Mouse (Mus musculus) MEL (cell line): ENCODE data around the gene Mdk. TPM values are rescaled to one million over a fixed set of nuclear protein-coding genes. Genes with fewer than 3 reads are reported as not detected.

ENCODE experiments used
- DNase-seq: peaks from one replicate; pipeline ENCODE4 v3.0.0; 2011; ENCODE audit warnings: low read depth, low spot score
- H3K27ac ChIP-seq: 2 replicates; pipeline ENCODE4 v1.5.1; 2012; ENCODE audit warnings: low read depth, mild to moderate bottlenecking, control low read depth, low read length, moderate library complexity; ENCODE audit not compliant: control insufficient read depth
- H3K27me3 ChIP-seq, 2 experiments: fragments of 150-350 bp in 1 of 2; sonication (generic) in 1 of 2; 2 replicates each; pipeline ENCODE4 v1.6.1; 2012; ENCODE audit warnings: low read length in 2 of 2, mild to moderate bottlenecking in 2 of 2, improper control_type of control experiment in 1 of 2, moderate library complexity in 1 of 2; ENCODE audit not compliant: insufficient read depth in 2 of 2, control insufficient read depth in 1 of 2
- H3K36me3 ChIP-seq, 2 experiments: 2 replicates each; pipeline ENCODE4 v1.6.1; 2012 to 2014; ENCODE audit warnings: low read length in 2 of 2, improper control_type of control experiment in 1 of 2, inconsistent platforms in 1 of 2, mild to moderate bottlenecking in 1 of 2; ENCODE audit not compliant: insufficient read depth in 2 of 2, control insufficient read depth in 1 of 2
- H3K4me1 ChIP-seq, 2 experiments: fragments of 150-350 bp in 1 of 2; sonication (generic) in 1 of 2; 2 replicates each; pipeline ENCODE4 v1.6.1; 2012; ENCODE audit warnings: low read length in 2 of 2, improper control_type of control experiment in 1 of 2, mild to moderate bottlenecking in 1 of 2; ENCODE audit not compliant: insufficient read depth in 2 of 2, control insufficient read depth in 1 of 2
- H3K4me3 ChIP-seq, 2 experiments: fragments of 150-350 bp in 1 of 2; sonication (generic) in 1 of 2; 2 replicates each; pipeline ENCODE4 v1.5.1; 2012; ENCODE audit warnings: low read depth in 2 of 2, low read length in 2 of 2, mild to moderate bottlenecking in 2 of 2, moderate library complexity in 2 of 2, control low read depth in 1 of 2, improper control_type of control experiment in 1 of 2; ENCODE audit not compliant: control insufficient read depth in 1 of 2, insufficient read depth in 1 of 2
- H3K79me2 ChIP-seq: 2 replicates; pipeline ENCODE4 v1.6.1; 2012; ENCODE audit warnings: mild to moderate bottlenecking, low read length, moderate library complexity; ENCODE audit not compliant: control insufficient read depth, poor library complexity, insufficient read depth
- H3K9ac ChIP-seq: 2 replicates; pipeline ENCODE4 v1.6.1; 2012; ENCODE audit warnings: low read depth, mild to moderate bottlenecking, control low read depth, low read length, moderate library complexity; ENCODE audit not compliant: control insufficient read depth, poor library complexity, severe bottlenecking
- H3K9me3 ChIP-seq: fragments of 150-350 bp; sonication (generic); replicated peaks from 2 replicates; pipeline ENCODE4 v1.6.1; 2012; ENCODE audit warnings: mild to moderate bottlenecking, low read length, improper control_type of control experiment, moderate library complexity; ENCODE audit not compliant: insufficient read depth
- CHD2 ChIP-seq: IDR thresholded peaks from 2 replicates; pipeline ENCODE4 v1.6.1; 2011; ENCODE audit warnings: low read length, improper control_type of control experiment
- CTCF ChIP-seq, 3 experiments: IDR thresholded peaks in 2 of 3; conservative IDR thresholded peaks in 1 of 3; 2 replicates each; pipeline ENCODE4 v1.5.1; 2011 to 2012; ENCODE audit warnings: low read length in 3 of 3, low read depth in 2 of 3, mild to moderate bottlenecking in 2 of 3, improper control_type of control experiment in 1 of 3, inconsistent platforms in 1 of 3, mixed read lengths in 1 of 3, moderate library complexity in 1 of 3; ENCODE audit not compliant: control insufficient read depth in 1 of 3, insufficient read depth in 1 of 3, poor library complexity in 1 of 3, severe bottlenecking in 1 of 3
- GATA1 ChIP-seq: IDR thresholded peaks from 2 replicates; pipeline ENCODE4 v1.6.1; 2011; ENCODE audit warnings: low read depth, low read length, improper control_type of control experiment
- MAFK ChIP-seq: IDR thresholded peaks from 2 replicates; pipeline ENCODE4 v1.6.1; 2011; ENCODE audit warnings: low read depth, mild to moderate bottlenecking, low read length, improper control_type of control experiment, borderline replicate concordance
- NELFE ChIP-seq: IDR thresholded peaks from 2 replicates; pipeline ENCODE4 v1.6.1; 2011; ENCODE audit warnings: low read depth, low read length, improper control_type of control experiment
- SMC3 ChIP-seq: IDR thresholded peaks from 2 replicates; pipeline ENCODE4 v1.6.1; 2011; ENCODE audit warnings: low read depth, low read length, improper control_type of control experiment
- TAL1 ChIP-seq: IDR thresholded peaks from 2 replicates; pipeline ENCODE4 v1.6.1; 2012; ENCODE audit warnings: mild to moderate bottlenecking, inconsistent platforms, low read length, moderate library complexity, mixed read lengths
- TBP ChIP-seq: IDR thresholded peaks from 2 replicates; pipeline ENCODE4 v1.8.0; 2011; ENCODE audit warnings: low read depth, low read length, improper control_type of control experiment
- TCF12 ChIP-seq: IDR thresholded peaks from 2 replicates; pipeline ENCODE4 v1.6.1; 2014; ENCODE audit warnings: low read depth, mild to moderate bottlenecking, inconsistent platforms, low read length, improper control_type of control experiment, moderate library complexity
- UBTF ChIP-seq: IDR thresholded peaks from 2 replicates; pipeline ENCODE4 v1.6.1; 2012; ENCODE audit warnings: low read depth, mild to moderate bottlenecking, inconsistent platforms, low read length, improper control_type of control experiment, moderate library complexity, borderline replicate concordance; ENCODE audit not compliant: insufficient read depth
- ZC3H11A ChIP-seq: IDR thresholded peaks from 2 replicates; pipeline ENCODE4 v1.6.1; 2012; ENCODE audit warnings: low read depth, mild to moderate bottlenecking, inconsistent platforms, low read length, improper control_type of control experiment
- ZNF384 ChIP-seq: IDR thresholded peaks from 2 replicates; pipeline ENCODE4 v1.6.1; 2012; ENCODE audit warnings: low read depth, mild to moderate bottlenecking, inconsistent platforms, low read length, improper control_type of control experiment
- polyA plus RNA-seq, 2 experiments: library from polyadenylated mRNA; stranded (reverse) in 1 of 2; unstranded in 1 of 2; fragments of >175 nt in 1 of 2; fragments of >200 nt in 1 of 2; gene quantifications; 2 replicates each; pipeline versions ENCODE4 v1.2.1 to v1.2.4; 2012; ENCODE audit warnings: low replicate concordance in 2 of 2, low read depth in 1 of 2; ENCODE audit not compliant: insufficient read length in 2 of 2, insufficient read depth in 1 of 2, missing spikeins in 1 of 2
- total RNA-seq: library from RNA; depleted of rRNA; stranded (reverse); fragments of 300-350 nt; gene quantifications from 2 replicates; pipeline ENCODE4 v1.2.3, GENCODE M21; 2012

Gene Mdk
- total and polyA plus RNA-seq, 3 experiments: 0.19 to 3.4 TPM; not detected in 1

DNA sequence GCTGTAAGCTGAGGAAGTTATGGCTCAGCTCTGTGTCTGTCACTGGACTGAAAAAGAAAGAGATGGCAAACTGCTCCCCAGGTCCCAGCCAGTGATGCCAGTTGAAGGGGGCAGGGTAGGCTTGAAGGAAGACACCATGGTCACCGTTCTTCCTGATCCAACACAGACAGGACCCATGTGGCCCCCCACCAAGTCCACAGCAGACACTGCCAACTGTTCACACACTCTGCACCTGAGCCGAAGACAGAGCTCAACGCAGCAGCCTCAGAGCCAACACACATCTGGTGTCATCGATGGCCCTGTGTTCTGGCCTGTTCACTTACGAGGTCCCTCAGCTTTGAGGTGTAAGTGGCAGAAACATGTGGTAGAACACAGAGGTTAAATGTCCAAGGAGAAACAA, 28.4 kb upstream of the Mdk start:
- Histone ChIP-seq H3K4me3 (no peak overlapping the region), H3K4me1 (peaks cover 13 to 49% of the 10 kb centered on the region in 2 experiments), H3K36me3 (peaks cover 0 to 38% of the 10 kb centered on the region in 2 experiments; a peak in 3 of 4 replicates), H3K27ac (no peak overlapping the region), H3K79me2 (peaks cover 45% of the 10 kb centered on the region), H3K9me3 (no peaks in the 10 kb centered on the region), H3K27me3 (no peaks in the 10 kb centered on the region)
- no peak for DNase-seq
- no peak for TF ChIP-seq NELFE
- TF ChIP-seq MAFK: no peak
- no peak for TF ChIP-seq TBP
- TF ChIP-seq, all 39 proteins: peak for 0
- H3K9ac ChIP-seq: no peak overlapping the region

DNA sequence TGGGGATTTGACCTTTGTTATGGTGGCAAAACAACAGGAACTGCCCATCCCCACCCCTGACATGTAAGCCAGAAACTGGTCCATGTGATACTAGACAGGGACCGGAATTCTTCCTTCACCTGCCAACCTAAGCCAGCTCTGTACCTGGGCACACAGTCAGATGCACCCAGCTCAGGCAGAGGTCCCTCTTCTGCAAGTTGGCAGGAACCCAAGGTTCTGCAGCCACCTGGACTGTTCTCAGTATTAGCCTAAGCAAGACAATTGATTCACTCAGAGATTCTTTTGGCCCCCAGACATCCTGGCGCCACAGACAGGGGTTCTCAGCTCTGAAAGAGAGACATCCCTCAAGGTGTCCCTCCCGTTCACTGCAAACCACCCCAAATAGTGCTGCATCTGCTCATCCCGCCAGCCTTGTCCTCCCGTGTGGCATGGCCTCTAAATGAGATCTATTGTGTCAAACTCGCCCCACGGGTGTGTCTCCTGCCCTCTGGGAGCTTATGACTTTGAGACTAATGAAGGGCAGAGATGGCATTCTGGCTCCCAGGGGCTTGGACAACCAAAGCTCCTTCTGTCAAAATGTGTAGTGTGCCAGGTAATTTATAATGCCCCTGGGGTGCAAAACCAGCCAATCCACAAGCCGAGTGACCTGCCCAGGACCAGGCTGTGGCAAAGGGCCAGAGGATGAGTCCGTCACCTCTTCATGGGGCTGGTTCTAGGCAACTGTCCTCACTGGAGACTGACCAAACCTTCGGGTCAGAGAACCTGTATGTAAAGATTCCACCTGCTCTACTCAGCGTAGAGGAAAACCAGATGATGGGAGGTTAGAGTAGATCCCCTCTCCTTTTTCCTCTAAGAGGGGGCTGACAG, 27.7 kb upstream of the Mdk start:
- H3K9ac ChIP-seq: no peak overlapping the region
- TF ChIP-seq SMC3 (no peak), TAL1 (no peak), UBTF (no peak), GATA1 (no peak), ZNF384 (no peak), ZC3H11A (no peak), CHD2 (no peak), TCF12 (no peak)
- no peaks in the 10 kb centered on the region for H3K9me3 ChIP-seq
- DNase-seq: no peak
- H3K27ac ChIP-seq: no peak overlapping the region
- H3K4me3 ChIP-seq: no peak overlapping the region
- peaks cover 0 to 41% of the 10 kb centered on the region in 2 experiments; a peak in 3 of 4 replicates for H3K36me3 ChIP-seq
- H3K27me3 ChIP-seq: no peaks in the 10 kb centered on the region
- peaks cover 51% of the 10 kb centered on the region for H3K79me2 ChIP-seq
- H3K4me1 ChIP-seq: peaks cover 13 to 48% of the 10 kb centered on the region in 2 experiments

DNA sequence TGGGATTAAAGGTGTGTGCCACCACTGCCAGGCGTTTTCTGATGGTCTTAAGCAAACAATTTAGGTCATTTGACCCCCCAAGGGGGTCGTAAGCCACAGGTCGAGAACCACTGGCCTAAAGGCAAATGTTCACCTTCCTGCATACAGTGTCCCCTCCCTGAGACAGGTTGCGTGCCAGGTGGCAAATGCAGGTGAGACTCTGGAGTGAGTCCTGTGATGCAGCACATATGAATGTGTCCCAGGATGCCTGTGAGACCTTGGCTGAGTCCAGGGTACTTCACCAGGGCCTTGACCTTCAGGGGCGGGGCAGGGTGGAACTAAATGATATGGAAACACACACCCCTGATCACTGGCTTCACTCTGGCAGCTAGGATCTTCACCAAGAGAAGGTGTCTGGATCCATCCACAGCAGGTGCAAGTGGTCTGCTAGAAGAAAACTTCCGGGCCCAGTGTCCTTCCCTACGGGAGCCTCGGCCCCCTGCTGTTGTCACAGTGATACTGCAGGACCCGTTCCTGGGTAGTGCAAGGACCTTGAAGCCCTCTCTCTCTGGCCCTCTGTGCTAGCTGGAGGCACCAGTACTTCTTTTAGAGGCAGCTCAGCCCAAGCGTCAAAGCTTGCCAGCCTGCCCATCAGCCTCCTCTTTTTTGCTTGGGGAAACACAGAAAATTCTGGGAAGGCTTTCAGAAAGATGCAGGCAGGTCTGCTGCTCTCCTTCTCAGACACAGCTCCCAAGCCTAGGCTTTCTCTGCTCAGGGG, 26.8 kb upstream of the Mdk start:
- Histone ChIP-seq H3K4me1 (peaks cover 9 to 43% of the 10 kb centered on the region in 2 experiments), H3K27ac (no peak overlapping the region), H3K27me3 (no peaks in the 10 kb centered on the region), H3K9ac (no peak overlapping the region), H3K9me3 (no peaks in the 10 kb centered on the region), H3K4me3 (no peak overlapping the region), H3K79me2 (peaks cover 54% of the 10 kb centered on the region), H3K36me3 (peaks cover 0 to 42% of the 10 kb centered on the region in 2 experiments; a peak in 3 of 4 replicates)
- TF ChIP-seq MAFK: no peak
- TF ChIP-seq SMC3: peak; percentile 39
- peak; percentile 47 to 62 (median 57) for TF ChIP-seq CTCF (IDR thresholded peaks at IDR 0.05 in 2 of 3, conservative IDR thresholded peaks at IDR 0.05 in 1 of 3; ENCODE audit: control insufficient read depth in 1 of 3, insufficient read depth in 1 of 3, low read depth in 2 of 3, low read length in 3 of 3, poor library complexity in 1 of 3, severe bottlenecking in 1 of 3)
- DNase-seq: peak; percentile 39
